Mouse (Mus musculus) E14TG2a.4 (cell line): ENCODE measurements around the gene Tank.

Experiments used
- H3K27me3 ChIP-seq: 2 replicates; pipeline ENCODE4 v1.6.1; 2014; ENCODE audit warnings: low read length, control low read depth; ENCODE audit not compliant: insufficient read depth
- H3K36me3 ChIP-seq: 2 replicates; pipeline ENCODE4 v1.6.1; 2014; ENCODE audit warnings: low read length, control low read depth; ENCODE audit not compliant: insufficient read depth
- H3K4me1 ChIP-seq: replicated peaks from 2 replicates; pipeline ENCODE4 v1.6.1; 2014; ENCODE audit warnings: low read depth, low read length, control low read depth
- H3K4me3 ChIP-seq: replicated peaks from 2 replicates; pipeline ENCODE4 v1.5.1; 2014; ENCODE audit warnings: mild to moderate bottlenecking, low read length
- H3K9me3 ChIP-seq: 2 replicates; pipeline ENCODE4 v1.6.1; 2014; ENCODE audit warnings: low read length, control low read depth
- CTCF ChIP-seq: conservative IDR thresholded peaks from 2 replicates; pipeline ENCODE4 v1.5.1; 2014; ENCODE audit warnings: low read length
- NANOG ChIP-seq: IDR thresholded peaks from 2 replicates; pipeline ENCODE4 v1.6.1; 2014; ENCODE audit warnings: borderline replicate concordance, low read length, mixed read lengths
- POU5F1 ChIP-seq: IDR thresholded peaks from 2 replicates; pipeline ENCODE4 v1.6.1; 2014; ENCODE audit warnings: low read length, borderline replicate concordance

The Tank gene

GRCm38 (mm10) chr2:61651640-61652039 is 73.3 kb downstream of the Tank start:
- peaks cover 28% of the 10 kb centered on the region for H3K27me3 ChIP-seq
- peaks cover 13% of the 10 kb centered on the region for H3K4me1 ChIP-seq
- H3K4me3 ChIP-seq, result no peak overlapping the region
- TF ChIP-seq POU5F1 (no peak), CTCF (no peak), NANOG (no peak)
- no peaks in the 10 kb centered on the region for H3K9me3 ChIP-seq
- no peaks in the 10 kb centered on the region for H3K36me3 ChIP-seq

- Histone ChIP-seq H3K27me3 (peaks cover 54% of the 10 kb centered on the region), H3K9me3 (no peaks in the 10 kb centered on the region), H3K4me1 (peaks cover 15% of the 10 kb centered on the region), H3K36me3 (no peaks in the 10 kb centered on the region), H3K4me3 (peak overlapping the region; percentile 82)
- TF ChIP-seq NANOG, result no peak
- TF ChIP-seq POU5F1, result no peak
- no peak for TF ChIP-seq CTCF
Measured at GRCm38 (mm10) chr2:61655046-61655381, 76.6 kb downstream of the Tank start.

GRCm38 (mm10) chr2:61655382-61656281 is 77.2 kb downstream of the Tank start:
- Histone ChIP-seq H3K4me1 (peaks cover 15% of the 10 kb centered on the region), H3K4me3 (peak overlapping the region; percentile 82)
- no peak for TF ChIP-seq CTCF
- no peak for TF ChIP-seq NANOG
- TF ChIP-seq POU5F1, result no peak

GRCm38 (mm10) chr2:61656421-61657411 is 78.3 kb downstream of the Tank start:
- Histone ChIP-seq H3K4me1 (peaks cover 15% of the 10 kb centered on the region), H3K4me3 (peak overlapping the region; percentile 82), H3K27me3 (peaks cover 61% of the 10 kb centered on the region), H3K36me3 (no peaks in the 10 kb centered on the region), H3K9me3 (no peaks in the 10 kb centered on the region)
- TF ChIP-seq CTCF, result no peak
- no peak for TF ChIP-seq POU5F1
- no peak for TF ChIP-seq NANOG

More at GRCm38 (mm10) chr2:61655382-61656281, 77.2 kb downstream of the Tank start:
- H3K9me3 ChIP-seq, result no peaks in the 10 kb centered on the region
- H3K36me3 ChIP-seq, result no peaks in the 10 kb centered on the region
- peaks cover 59% of the 10 kb centered on the region for H3K27me3 ChIP-seq

GRCm38 (mm10) chr2:61659254-61659653 is 80.9 kb downstream of the Tank start:
- Histone ChIP-seq H3K27me3 (peaks cover 57% of the 10 kb centered on the region), H3K4me3 (no peak overlapping the region), H3K4me1 (peaks cover 22% of the 10 kb centered on the region), H3K9me3 (no peaks in the 10 kb centered on the region), H3K36me3 (no peaks in the 10 kb centered on the region)
- TF ChIP-seq CTCF (no peak), NANOG (no peak), POU5F1 (no peak)

- Histone ChIP-seq H3K4me1 (peaks cover 7% of the 10 kb centered on the region), H3K27me3 (peaks cover 39% of the 10 kb centered on the region), H3K36me3 (no peaks in the 10 kb centered on the region), H3K4me3 (no peak overlapping the region), H3K9me3 (no peaks in the 10 kb centered on the region)
- TF ChIP-seq NANOG, result no peak
- TF ChIP-seq POU5F1, result no peak
- TF ChIP-seq CTCF, result no peak
Measured at GRCm38 (mm10) chr2:61662833-61663232, 84.4 kb downstream of the Tank start.

GRCm38 (mm10) chr2:61663573-61664241 is 85.3 kb downstream of the Tank start:
- peaks cover 7% of the 10 kb centered on the region for H3K4me1 ChIP-seq
- no peaks in the 10 kb centered on the region for H3K36me3 ChIP-seq
- H3K9me3 ChIP-seq, result no peaks in the 10 kb centered on the region
- H3K27me3 ChIP-seq, result peaks cover 31% of the 10 kb centered on the region
- no peak for TF ChIP-seq NANOG
- no peak for TF ChIP-seq POU5F1
- no peak for TF ChIP-seq CTCF
- no peak overlapping the region for H3K4me3 ChIP-seq

GRCm38 (mm10) chr2:61667420-61667819 is 89.0 kb downstream of the Tank start:
- TF ChIP-seq POU5F1 (no peak), NANOG (no peak), CTCF (no peak)
- no peaks in the 10 kb centered on the region for H3K36me3 ChIP-seq

More at GRCm38 (mm10) chr2:61667420-61667819, 89.0 kb downstream of the Tank start:
- H3K4me1 ChIP-seq, result peaks cover under 1% of the 10 kb centered on the region; the same call in 1 of the 2 replicates
- no peak overlapping the region for H3K4me3 ChIP-seq
- peaks cover 25% of the 10 kb centered on the region for H3K27me3 ChIP-seq
- H3K9me3 ChIP-seq, result no peaks in the 10 kb centered on the region
